Mouse (Mus musculus): ENCODE results near the gene D10Jhu81e.

Gene D10Jhu81e

DNA sequence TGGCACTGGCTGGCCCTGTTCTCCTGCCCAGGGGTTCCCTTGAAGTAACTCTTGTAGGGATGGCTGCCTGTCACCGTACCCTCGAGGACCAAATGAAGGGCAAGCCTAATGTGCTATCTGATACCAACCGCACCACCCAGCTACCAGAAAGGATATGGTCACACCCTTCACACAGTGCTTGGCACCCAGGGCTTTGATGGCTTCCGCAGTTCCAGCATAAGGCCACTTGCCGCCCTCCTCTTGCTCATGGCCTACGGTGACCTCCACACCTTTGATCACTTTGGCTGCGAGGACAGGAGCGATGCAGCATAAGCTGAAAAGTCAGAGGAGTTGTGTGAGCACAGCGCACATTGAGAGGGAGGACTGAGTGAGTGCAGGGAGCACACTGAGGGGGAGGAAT is 6.3 kb downstream of the D10Jhu81e start:
- no peak for DNase-seq (ENCODE audit: low spot score)

DNA sequence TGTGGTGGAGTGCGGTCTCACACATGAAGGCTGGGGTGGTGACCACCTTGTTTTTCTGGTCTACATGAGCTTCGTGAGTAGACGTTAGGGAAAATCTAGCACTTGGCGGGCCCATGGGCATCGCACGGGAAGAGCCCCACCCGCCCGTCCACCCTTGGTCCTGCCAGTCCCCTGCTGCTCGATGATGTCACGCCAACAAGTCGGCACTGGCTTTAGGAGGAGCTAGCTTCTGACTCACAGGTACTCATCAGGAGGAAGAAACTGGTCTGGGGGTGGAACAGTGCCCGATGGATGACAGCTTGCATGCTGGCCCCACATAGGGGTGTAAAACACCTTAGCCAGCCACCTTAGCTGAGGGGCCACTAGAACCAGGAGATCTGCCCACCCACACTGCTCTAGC is 6.9 kb downstream of the D10Jhu81e start:
- DNase-seq (ENCODE audit: low spot score) = no peak

DNA sequence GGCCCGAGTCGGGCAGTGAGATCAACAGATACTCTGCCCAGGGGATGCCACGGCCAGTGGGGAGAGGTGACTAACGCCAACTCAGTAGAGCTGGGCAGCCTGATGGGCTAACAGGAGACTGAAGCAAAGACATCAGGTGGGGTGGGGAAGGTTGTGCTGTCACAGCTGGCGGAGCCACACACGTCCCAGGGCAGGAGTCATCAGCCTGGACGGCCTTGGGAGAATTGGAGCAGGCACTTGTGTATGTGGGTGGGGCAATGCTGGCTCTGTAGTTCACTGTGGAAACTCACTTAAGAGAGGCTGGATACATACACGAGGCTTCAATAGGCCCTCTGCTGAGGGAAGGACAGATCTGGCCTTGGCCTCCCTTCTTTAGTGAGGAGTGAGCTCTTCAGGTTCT is 8.5 kb downstream of the D10Jhu81e start:
- DNase-seq (ENCODE audit: low spot score) = no peak

DNA sequence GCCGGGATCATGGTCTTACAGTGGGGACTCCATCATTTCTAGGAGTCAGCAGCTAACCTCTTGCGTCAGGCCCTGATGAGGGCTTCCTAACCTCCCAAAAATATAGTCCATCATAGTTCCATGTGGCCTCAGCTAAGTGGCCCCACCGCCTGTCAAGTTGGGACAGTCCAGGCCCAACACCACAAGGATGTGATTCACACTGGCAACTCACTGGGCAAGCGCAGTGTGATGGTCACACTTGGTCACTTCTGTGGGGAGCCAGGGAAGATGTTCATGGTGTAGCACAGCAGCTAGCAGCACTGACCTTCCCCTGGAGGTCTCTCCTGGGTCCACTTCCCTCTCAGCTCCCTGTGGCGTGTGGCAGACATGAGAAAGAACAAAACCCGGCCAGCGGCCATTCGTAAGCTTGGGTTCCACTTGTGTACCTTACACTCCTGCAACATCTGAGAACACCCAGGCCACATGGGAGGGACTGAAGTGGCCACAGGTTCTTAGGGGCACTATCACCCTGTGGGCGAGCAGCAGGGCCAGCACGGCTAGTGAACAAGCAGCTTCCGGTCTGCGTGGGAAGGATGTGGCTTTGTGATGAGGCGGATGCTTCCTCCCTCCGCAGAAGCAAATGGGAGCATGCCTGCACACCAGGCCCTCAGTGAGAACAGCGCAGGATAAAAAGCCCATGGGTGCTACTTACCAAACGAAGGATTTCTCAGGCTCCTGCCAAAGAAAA is 9.1 kb downstream of the D10Jhu81e start:
- DNase-seq (ENCODE audit: low spot score) = no peak

DNA sequence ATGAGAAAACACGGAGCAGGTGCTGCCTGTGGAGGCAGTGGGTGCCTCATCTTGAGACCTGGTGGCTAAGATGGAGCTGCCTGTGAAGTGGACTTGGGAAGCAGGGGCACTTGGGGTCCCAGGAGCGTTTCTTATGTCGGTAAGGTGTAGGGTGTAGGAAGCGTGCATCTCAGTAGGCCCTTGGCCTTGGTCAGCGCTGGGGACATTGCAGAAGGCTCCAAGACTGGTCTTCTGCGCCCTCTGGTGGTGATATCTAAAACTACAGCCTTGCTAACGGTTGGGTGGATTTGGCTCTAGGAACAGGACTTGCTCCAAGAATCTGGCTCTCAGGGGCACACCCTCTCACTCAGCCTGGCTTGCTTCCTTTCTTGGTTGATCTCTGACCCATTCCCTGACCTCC is 9.7 kb downstream of the D10Jhu81e start:
- peak; percentile 69 for DNase-seq (ENCODE audit: low spot score)

DNA sequence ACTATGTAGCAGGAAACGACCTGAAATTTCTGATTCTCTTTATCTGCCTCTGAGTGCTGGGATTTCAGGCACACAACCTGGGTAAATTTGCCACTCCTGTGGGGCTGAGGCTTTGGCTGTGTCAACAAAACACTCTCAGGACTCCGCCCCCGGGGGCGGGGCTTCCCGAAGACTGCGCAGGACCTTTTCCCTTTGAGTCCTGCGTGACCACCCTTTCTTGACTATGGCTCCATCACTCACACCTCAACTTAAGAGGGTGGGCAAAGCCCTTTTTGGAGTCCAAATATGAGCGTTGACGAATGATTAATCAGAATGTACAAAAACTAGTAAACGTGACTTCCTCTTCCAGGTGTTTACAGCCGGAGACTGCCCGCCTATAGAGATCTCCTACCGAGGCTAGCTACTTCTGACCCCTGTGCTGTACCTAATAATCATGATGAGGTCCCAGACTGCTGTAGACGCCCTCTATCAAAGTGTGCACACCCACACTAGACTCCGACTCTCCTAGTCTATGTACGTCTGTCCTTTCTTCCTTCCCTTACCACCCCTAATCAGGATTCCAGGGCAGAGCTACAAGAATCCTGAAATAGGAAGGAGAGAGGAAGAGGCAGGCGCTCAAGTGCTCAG is 10.2 kb downstream of the D10Jhu81e start:
- no peak for DNase-seq (ENCODE audit: low spot score)

DNA sequence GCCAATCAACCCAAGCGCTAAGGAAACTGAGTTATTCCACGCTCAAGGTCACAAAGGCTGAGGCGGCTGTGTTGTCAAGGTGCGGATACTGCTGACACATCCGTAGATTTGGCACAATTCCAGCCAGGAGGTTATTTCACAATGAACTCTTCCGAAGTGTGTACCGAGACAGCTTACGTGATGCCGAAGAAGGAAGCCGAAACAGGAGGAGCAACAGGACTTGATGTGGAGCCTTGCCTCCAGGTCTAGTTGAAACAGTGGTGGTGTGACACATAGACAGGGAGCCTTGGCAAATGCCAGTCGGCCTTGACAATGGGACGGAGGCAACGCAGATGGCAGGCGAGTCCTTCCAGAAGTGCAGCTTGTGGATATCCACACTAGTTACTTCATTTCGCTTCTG is 11.5 kb downstream of the D10Jhu81e start:
- DNase-seq (ENCODE audit: low spot score) = no peak

DNA sequence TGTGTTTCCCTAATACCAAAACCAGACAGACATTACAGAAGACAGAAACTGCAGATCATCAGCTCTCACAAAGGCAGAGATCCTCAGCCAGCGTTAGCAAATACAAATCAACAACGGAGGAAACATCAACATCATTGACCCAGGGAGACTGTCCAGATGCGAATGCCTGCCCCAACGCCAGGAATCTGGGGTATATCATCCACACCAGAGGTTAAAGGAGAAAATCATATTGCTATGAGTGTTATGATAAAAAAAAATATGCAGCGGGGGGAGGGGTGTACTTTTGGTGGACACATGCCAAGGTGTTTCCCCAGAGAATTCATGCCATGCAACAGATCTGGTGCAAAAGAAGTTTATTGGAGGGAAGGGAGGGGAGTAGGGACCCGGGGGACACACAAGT is 12.7 kb downstream of the D10Jhu81e start:
- DNase-seq (ENCODE audit: low spot score) = no peak

DNA sequence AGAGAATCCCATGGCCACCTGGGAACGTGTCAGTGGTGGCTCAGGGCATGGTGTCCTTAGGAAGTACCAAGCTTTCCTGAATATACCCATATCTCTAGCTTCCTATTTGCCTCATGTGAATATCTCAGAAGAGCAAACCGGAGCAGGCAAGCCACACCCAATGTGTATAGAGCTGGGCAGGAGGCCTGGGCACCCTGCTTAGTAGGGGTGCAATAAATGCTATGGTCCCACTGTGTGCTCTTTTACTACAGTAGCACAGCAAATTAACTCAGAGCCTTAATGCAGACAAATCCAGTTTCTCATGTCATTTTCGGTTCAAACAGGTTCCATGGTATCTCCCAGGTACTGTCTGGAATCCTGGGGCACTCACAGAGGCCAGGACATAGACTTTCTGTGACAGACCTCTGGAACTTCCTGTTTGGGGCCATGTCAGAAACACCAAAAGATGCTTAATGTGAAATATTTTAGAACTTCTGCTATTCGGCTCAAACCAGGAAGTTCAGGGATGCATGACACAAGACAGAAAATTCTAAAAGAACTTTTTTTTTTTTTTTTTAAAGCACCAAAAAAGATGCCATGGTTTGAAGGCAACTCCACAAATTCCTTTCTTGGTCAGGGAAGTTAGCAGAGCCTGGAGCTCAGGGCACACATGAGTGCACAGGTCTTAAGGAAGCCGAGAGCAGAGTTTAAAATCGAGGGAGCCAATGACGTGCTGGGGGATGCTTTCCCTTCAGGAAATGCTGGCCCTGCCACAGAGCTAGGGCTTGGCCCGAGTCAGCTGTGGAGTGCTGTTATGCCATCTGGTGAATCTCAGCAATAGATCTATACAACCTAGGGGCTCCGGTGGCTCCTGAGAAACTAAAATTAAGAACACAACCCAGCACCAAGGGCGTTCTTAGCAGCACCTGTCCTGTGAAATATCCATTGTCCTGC is 20.5 kb downstream of the D10Jhu81e start:
- DNase-seq (ENCODE audit: low spot score) = no peak

DNA sequence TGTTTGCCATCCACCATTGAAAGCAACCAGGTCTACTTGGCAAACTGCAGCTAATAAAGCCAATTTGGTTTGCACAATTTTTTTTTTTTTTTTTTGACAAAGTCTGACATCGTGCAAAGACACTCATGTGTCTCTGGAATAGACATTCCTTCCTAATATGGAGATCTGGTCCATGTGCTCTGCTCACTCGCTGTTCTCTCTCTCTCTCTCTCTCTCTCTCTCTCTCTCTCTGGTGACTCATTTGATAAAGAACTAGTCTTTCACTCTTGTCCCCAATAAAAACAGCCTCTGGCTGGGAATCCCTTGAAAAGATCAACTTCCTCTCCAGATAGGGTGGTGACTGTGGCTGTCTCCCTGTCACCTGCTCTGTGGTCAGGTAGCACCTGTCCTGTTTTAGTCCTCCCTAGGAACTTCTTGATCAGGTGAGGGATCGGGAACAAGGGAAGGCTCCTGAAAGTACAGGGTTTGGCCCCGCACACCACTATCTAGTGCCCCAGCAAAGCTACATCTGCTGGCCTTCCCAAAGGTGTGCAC is 21.6 kb downstream of the D10Jhu81e start:
- no peak for DNase-seq (ENCODE audit: low spot score)

DNA sequence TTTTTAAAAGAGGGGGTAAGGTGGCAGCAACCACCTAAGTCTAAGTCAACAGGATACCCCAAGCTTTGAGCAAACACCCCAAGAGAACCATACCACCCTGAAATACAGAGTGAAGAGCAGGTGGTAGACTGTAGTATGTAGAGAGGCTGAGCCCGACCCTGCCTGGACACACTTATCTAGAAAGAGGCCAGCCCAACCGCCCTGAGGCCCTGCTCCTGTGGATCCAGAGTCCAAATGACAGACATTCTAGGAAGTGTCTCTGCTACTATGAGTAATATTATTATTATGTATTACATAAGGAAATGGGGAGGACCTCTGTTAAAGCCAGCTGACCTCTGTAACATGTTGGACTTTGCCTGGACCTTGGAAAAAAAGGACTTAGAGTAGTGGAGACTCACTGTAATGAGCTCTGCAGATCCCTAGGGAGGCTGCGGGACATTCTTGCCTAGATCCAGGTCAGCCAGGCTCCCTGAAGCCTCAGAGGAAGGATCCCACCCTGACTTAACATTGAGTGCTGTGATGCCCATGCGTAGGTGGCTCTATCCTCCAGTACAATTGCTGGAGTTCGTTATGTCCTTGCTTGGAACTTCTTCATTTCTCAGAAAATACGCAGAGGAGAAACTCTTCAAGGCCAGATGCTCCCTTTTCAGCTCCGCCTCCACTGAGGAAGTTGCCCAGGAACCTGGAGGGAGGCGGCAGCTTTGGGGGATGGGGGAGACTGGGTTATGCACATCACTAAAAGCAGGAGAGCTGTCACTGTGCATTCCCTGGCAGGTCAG is 25.7 kb downstream of the D10Jhu81e start:
- DNase-seq (ENCODE audit: low spot score) = no peak

DNA sequence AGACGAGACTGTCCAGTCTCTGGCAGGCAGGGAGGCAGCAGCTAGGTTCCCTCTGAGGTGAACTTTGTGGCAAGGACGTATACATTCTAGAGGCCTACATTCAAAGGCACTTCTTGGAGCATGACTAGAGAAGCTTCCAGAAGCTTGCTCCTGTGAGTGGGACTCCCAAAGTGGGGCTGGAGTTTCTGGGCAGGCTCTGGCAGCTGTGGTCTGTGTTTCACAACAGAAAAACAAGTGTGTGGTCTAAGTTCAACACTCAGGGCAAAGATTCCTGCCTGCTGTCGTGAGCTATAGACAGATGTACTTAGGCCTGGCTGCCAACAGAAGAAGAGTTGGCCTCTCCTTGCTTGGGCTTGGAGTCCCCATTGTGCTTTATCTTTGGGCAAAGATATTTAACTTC is 28.7 kb downstream of the D10Jhu81e start:
- DNase-seq (ENCODE audit: low spot score) = no peak

DNA sequence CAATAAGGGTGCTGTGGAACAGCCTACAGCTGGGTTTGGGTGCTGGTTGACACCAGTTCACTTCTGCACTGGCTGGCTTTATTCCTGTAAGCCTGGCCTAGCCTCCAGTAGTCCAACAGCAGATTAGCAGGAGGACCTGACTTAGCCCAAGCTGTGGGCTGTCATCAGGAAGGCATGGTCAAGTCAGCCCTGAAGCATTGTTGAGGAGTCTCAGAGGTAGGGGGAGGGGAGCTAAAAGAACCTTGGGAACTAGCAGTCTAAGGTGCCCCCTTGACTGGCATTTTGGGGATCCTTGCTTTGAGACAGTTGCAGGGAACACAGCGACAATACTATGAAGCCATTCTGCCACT is 29.4 kb downstream of the D10Jhu81e start:
- no peak for DNase-seq (ENCODE audit: low spot score)

DNA sequence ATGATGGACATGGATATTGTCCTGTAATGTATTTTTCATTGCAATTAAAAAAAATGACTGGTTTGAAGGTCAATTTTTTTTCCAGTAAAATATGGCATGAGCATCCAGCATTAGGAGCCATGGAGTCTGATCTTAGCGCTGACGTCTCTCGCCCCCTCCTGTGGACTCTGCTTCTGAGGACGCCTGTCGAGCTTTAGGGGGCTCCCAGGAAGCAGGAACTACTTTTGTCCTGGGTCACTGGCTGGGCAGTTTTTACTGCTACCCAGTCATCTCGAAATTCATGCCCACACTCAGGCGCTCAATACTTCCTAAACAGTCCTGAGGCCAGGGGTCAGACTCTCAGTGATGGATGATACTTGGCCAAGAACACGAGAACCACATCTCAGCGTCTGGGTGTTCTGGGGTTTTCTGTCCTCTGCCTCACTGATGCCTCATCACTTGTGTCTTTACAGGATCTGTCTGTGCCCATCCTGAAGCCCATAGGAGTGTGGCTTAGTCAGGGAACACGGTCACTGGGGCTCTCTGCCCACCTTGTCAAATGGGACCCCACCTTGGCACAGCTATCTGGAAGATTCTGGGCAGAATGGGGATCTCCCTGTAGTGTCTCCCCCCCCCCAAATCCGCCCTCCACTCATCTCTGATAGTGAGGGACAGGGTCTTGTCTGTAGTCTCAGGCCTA is 29.9 kb downstream of the D10Jhu81e start:
- DNase-seq (ENCODE audit: low spot score) = no peak

DNA sequence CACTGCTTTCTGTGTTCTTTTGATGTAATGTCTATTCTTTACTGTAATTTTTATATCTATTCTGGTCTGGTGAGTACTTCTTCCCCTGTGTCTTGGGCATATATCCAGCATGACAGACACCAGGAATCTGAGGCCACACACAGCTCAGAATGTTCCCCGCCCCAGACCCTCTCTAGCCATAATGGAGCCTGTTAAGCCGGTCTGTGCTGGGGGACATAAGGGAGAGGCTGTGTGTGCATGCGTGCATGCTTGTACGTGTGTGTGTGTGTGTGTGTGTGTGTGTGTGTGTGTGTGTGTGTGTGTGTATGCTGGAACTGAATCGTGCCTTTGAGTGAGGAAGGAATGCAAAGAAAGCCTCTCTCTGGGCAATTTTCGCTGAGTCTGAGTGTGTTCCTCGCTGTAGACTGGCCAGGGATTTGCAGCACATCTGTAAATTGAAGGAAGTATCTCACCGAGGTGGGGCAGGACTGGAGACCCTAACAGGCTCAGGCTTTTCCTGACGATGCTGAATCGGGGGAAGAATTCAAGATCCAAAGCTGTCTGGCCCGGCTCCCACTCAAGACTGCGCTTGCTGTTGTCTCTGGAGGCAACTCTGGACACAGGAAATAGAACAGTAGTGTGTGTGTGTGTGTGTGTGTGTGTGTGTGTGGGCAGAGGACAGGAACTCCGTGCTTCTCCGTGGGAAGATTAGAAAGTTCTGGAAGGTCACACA is 30.6 kb downstream of the D10Jhu81e start:
- no peak for DNase-seq (ENCODE audit: low spot score)

DNA sequence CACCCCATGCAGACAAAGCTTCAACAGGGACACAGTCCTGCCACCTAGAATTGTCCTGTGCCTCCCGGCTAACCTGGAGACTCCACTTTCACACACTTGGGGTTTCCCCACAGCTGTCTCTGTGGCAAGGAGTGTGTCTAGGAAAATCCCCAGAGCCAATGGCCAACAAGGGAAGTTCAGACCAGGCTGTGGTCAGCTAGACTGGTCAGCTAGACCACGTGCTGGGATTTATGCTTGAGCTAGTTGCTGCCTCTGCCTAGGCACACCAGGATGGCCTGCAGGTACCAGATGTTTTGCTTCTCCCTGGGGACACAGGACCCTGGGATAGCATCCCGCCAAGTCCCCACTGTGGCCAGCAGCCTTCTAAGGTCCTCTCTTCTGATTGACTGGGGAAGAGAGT is 32.4 kb downstream of the D10Jhu81e start:
- no peak for DNase-seq (ENCODE audit: low spot score)

DNA sequence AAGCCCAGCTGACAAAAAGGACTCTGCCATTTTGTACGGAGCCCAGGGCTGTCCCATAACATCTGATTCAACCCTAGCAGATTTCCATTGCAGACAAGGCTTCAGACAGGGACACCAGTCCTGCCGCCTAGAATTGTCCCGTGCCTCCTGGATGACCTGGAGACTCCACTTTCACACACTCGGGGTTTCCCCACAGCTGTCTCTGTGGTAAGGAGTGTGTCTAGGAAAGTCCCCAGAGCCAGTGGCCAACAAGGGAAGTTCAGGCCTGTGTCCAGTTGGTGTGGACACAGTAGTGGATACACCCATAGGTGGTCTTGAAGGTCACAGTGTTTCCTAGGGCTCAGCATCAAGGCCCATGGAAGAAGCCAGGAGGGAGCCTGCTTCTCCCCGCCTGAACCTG is 33.6 kb downstream of the D10Jhu81e start:
- no peak for DNase-seq (ENCODE audit: low spot score)

DNA sequence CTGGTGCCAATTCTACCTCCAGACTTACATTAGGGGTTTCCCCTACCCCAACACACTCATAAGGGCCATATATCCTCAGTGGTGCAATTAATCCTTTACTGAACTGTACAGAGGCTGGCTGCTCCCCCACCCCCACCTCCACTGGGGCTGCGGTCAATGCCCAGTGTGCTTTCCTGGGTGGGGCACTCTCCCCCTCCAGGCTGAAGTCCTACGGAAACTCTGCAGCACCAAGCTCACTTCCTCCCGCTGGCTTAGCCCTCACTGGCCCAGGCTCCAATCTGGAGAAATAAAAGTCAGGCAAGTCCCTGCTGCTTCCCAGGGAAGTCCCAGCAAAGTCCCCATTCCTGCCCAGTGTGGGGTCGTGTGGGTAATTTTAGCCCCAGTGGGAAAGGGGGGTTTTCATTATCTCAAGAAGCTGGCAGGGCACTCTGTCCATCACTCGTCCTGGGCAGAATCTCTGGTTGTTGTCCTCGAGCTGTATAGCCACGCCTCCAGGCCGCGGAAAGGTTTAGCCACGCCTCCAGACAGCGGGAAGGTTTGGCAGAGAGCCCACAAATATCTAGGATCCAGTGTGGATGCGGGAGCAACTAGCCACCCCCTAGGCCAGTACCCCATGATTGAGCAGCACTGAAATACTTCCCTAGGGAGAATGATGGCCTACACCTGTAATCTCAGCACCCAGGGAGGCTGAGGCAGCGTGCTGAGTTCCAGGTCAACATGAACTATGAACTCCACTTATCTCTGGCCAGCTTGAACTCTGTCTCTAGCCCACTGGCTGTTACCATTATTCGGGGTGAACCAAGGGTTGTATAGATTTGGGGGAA is 34.4 kb downstream of the D10Jhu81e start:
- DNase-seq (ENCODE audit: low spot score) = no peak

DNA sequence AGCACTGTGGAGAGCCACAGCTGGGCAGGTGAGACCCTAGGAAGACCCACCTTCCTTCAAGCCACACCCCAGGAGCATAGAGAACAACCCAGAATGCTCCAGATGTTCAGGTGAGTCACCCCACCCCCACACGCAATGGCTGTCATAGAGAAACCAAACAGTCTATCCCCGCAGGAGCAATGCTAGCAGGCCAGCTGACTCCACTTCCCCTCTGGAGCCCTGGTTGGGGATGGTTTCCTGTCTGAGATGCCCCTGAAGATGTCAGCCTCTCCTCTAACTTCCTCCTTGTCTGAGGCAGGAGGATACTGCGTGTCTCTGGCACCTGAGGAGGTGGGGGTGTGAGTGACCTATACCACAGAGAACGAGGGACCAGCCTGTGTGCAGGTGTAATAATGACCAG is 35.2 kb downstream of the D10Jhu81e start:
- no peak for DNase-seq (ENCODE audit: low spot score)

DNA sequence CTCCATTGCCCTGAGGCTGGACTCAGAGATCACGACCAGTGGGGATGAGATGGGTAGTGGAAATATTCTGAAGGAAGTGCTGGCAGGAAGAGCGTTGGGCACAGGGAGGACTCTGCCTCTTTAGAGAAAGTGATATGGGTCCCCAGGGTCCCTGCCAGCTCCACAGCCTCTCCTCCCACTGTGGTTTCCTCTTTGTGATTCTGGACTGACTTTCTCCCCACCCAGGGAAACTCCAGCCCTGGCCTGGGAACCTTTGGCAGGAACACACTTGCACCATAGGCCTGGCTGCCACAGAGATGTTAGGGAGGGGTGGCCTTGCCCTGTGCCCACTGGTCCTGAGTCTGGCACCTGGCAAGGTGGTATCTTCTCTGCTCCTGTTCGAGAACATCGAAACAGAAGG is 39.6 kb downstream of the D10Jhu81e start:
- no peak for DNase-seq (ENCODE audit: low spot score)

All from ovary, postnatal 10 days (tissue).